23 mouse cellular contexts compared by ENCODE assay signal in the genomic region with DNA sequence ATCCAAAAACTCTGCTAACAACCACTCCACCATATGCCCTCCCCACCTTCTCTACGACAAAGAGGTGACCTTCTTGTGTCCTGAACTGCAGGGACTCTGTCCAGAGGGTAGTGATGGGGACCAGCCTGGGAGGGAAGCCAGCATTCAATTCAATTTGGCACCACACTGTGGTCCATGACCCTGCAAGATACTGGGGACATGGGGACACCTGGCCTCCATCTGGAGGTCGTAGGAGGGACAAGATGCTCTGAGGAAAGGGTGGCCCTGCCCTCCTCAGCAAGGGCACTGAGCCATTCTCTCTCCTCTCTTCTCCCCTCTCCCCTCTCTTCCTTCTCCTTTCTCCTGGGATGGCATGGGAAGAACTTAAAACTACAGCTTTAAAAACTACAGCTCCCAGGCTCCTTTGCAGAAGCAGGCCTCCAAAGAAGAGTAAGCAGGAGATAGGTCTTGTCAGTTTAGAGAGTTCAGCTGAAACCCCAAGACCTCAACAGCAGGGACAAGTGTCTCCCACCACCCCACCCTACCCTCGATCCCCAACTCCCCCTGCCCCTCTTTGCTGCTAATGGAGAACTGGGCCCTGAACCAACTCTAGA. TPM values are rescaled to one million over a fixed set of nuclear protein-coding genes. Genes with fewer than 3 reads are reported as not detected.
DNase-seq lines count a peak whose midpoint lies in the region; ATAC-seq and TF ChIP-seq lines count a peak whose summit lies in the region.
"Had no signal": no experiment of that assay in that cellular context is flagged by ENCODE, and none has a peak within 500 bp of the region (broad histone marks: within the 10 kb centered on the region; RNA-seq: fewer than 3 reads in every experiment).

No protein-coding gene starts in this region.

- peak; percentile 45 to 60 for DNase-seq in cerebellum, adult 2 months
- DNase-seq in heart, postnatal 36 days: no peak
- no peak for DNase-seq in CH12.LX (ENCODE audit: extremely low read depth)
- peak; percentile 53 to 59 for DNase-seq in cerebellum, postnatal 10 days
- DNase-seq in urinary bladder, postnatal 4 days (ENCODE audit: low spot score in 2 of 2): no peak
- no peak for DNase-seq in ovary, postnatal 36 days (ENCODE audit: low spot score)
- DNase-seq: embryo, embryonic 11 days; gastrocnemius, postnatal 36 days; kidney, adult 11 months; liver, embryonic 13.5 days; right cerebral cortex, adult 18-20 months; thymus, postnatal 4 days had no signal

- WGBS in cerebellum, adult 2 months: 40% methylated on average over 3 of the region's 3 CpGs
- 61% methylated on average over 3 of the region's 3 CpGs for WGBS in heart, embryonic 16.5 days

- H3K27ac ChIP-seq in cerebellum, adult 2 months (ENCODE audit: insufficient read depth, low read length): peak overlapping the region; percentile 17
- peak overlapping the region; percentile 89 for H3K27ac ChIP-seq in heart, embryonic 16.5 days (ENCODE audit: low read length)
- H3K27ac ChIP-seq in CH12.LX (ENCODE audit: insufficient read depth, low read depth): no peak overlapping the region
- H3K27ac ChIP-seq: forebrain, embryonic 15.5 days; hindbrain, embryonic 15.5 days; limb, embryonic 13.5 days; liver, embryonic 13.5 days; lung, embryonic 15.5 days; macrophage; midbrain, embryonic 10.5 days; neural tube, embryonic 12.5 days had no signal

- TF ChIP-seq RAD21 in CH12.LX (IDR thresholded peaks at IDR 0.05; ENCODE audit: low read depth, low read length): no peak

- no peak for TF ChIP-seq CTCF in cerebellum, adult 2 months (IDR thresholded peaks at IDR 0.05; ENCODE audit: borderline replicate concordance, insufficient read depth, low read depth, low read length)
- TF ChIP-seq CTCF in CH12.LX (conservative IDR thresholded peaks at IDR 0.05 in 1 of 2, IDR thresholded peaks at IDR 0.05 in 1 of 2; ENCODE audit: low read depth in 2 of 2, low read length in 2 of 2): no peak

- ATAC-seq in cerebellum, adult (ENCODE audit: insufficient number of reproducible peaks, low FRiP score, low TSS enrichment): no peak; the same call in 1 of the 2 replicates
- ATAC-seq in heart, embryonic 16.5 days (replicated peaks; ENCODE audit: extremely low read depth, insufficient read depth, low FRiP score): no peak
- ATAC-seq: forebrain, embryonic 15.5 days had no signal

- TF ChIP-seq POLR2A in cerebellum, adult 2 months (IDR thresholded peaks at IDR 0.05; ENCODE audit: borderline replicate concordance, insufficient read depth, low read length): no peak
- TF ChIP-seq POLR2A in CH12.LX (IDR thresholded peaks at IDR 0.05; ENCODE audit: low read depth, low read length): no peak

- no peak overlapping the region for H3K9ac ChIP-seq in heart, embryonic 16.5 days (ENCODE audit: low read length)
- H3K9ac ChIP-seq in CH12.LX (ENCODE audit: insufficient read depth, low read depth): no peak overlapping the region
- H3K9ac ChIP-seq: forebrain, embryonic 15.5 days; hindbrain, embryonic 15.5 days; limb, embryonic 13.5 days; liver, embryonic 13.5 days; lung, embryonic 15.5 days; neural tube, embryonic 12.5 days had no signal

- TF ChIP-seq EP300 in CH12.LX (IDR thresholded peaks at IDR 0.05; ENCODE audit: low read length): no peak

- no peaks in the 10 kb centered on the region for H3K27me3 ChIP-seq in cerebellum, adult 2 months (ENCODE audit: control insufficient read depth, insufficient read depth, low read length)
- H3K27me3 ChIP-seq in heart, embryonic 16.5 days (ENCODE audit: control insufficient read depth, insufficient read depth, low read length): no peaks in the 10 kb centered on the region
- no peaks in the 10 kb centered on the region for H3K27me3 ChIP-seq in CH12.LX (replicated peaks)
- H3K27me3 ChIP-seq: forebrain, embryonic 15.5 days; lung, embryonic 15.5 days; neural tube, embryonic 12.5 days had no signal

- H3K4me2 ChIP-seq in heart, embryonic 16.5 days (ENCODE audit: low read depth, low read length): no peak overlapping the region
- H3K4me2 ChIP-seq in CH12.LX (ENCODE audit: insufficient read depth, low read depth, poor library complexity, severe bottlenecking): no peak overlapping the region
- H3K4me2 ChIP-seq: forebrain, embryonic 15.5 days; hindbrain, embryonic 15.5 days; limb, embryonic 13.5 days; lung, embryonic 15.5 days; neural tube, embryonic 12.5 days had no signal

- H3K79me2 ChIP-seq in CH12.LX (replicated peaks; ENCODE audit: control insufficient read depth, extremely low read depth, insufficient read depth, poor library complexity, severe bottlenecking): no peaks in the 10 kb centered on the region

- peaks cover 26% of the 10 kb centered on the region for H3K4me1 ChIP-seq in cerebellum, adult 2 months (ENCODE audit: control insufficient read depth, insufficient read depth, low read length)
- H3K4me1 ChIP-seq in heart, embryonic 16.5 days (ENCODE audit: control insufficient read depth, insufficient read depth, low read length): peaks cover 32% of the 10 kb centered on the region
- peaks cover 5 to 11% of the 10 kb centered on the region in 2 experiments for H3K4me1 ChIP-seq in CH12.LX (ENCODE audit: control insufficient read depth in 1 of 2, insufficient read depth in 2 of 2)

- dilution Hi-C loops in CH12.LX (cut with MboI; ENCODE audit: extremely low pct_ligation_motif_present, extremely low pct_unique_long_range_greater_than_20kb, low sequenced_read_pairs): no loop called here

- in situ Hi-C loops in CH12.LX (cut with MboI; ENCODE audit: low pct_ligation_motif_present, low pct_unique_long_range_greater_than_20kb, low sequenced_read_pairs): loop anchor here (25.0 kb wide), 2 partner anchors 127 to 502 kb away; a partner anchor contains a TSS

- no peaks in the 10 kb centered on the region for H3K36me3 ChIP-seq in heart, embryonic 16.5 days (ENCODE audit: control insufficient read depth, insufficient read depth)
- no peaks in the 10 kb centered on the region for H3K36me3 ChIP-seq in CH12.LX (replicated peaks in 1 of 2; ENCODE audit: control insufficient read depth in 1 of 2, insufficient read depth in 1 of 2, low read length in 1 of 2)
- H3K36me3 ChIP-seq: forebrain, embryonic 15.5 days; hindbrain, embryonic 15.5 days; limb, embryonic 13.5 days; liver, embryonic 13.5 days; lung, embryonic 15.5 days; midbrain, embryonic 10.5 days; neural tube, embryonic 12.5 days had no signal

- H3K4me3 ChIP-seq in cerebellum, adult 2 months (replicated peaks; ENCODE audit: insufficient read depth, low read depth, low read length): no peak overlapping the region
- H3K4me3 ChIP-seq in heart, embryonic 16.5 days (ENCODE audit: low read length): no peak overlapping the region
- H3K4me3 ChIP-seq in CH12.LX (replicated peaks in 1 of 3; ENCODE audit: low read depth in 2 of 3, low read length in 2 of 3, poor library complexity in 1 of 3): no peak overlapping the region
- H3K4me3 ChIP-seq: forebrain, embryonic 15.5 days; hindbrain, embryonic 15.5 days; limb, embryonic 13.5 days; liver, embryonic 13.5 days; lung, embryonic 15.5 days; midbrain, embryonic 10.5 days; neural tube, embryonic 12.5 days had no signal

- intact Hi-C loops in heart, postnatal 36 days (cut with DNase I): no loop called here

- no peaks in the 10 kb centered on the region for H3K9me3 ChIP-seq in heart, embryonic 16.5 days (replicated peaks; ENCODE audit: control insufficient read depth, low read length)
- H3K9me3 ChIP-seq in CH12.LX (replicated peaks; ENCODE audit: low read length): no peaks in the 10 kb centered on the region
- H3K9me3 ChIP-seq: forebrain, embryonic 15.5 days; hindbrain, embryonic 15.5 days; limb, embryonic 13.5 days; liver, embryonic 13.5 days; lung, embryonic 15.5 days; midbrain, embryonic 10.5 days; neural tube, embryonic 12.5 days had no signal

TF ChIP-seq in CH12.LX, 34 proteins besides CTCF, POLR2A, EP300 and RAD21:
- TF ChIP-seq MYC (IDR thresholded peaks at IDR 0.05; ENCODE audit: low read depth, low read length): no peak
- peak; percentile 45 for TF ChIP-seq HCFC1 (IDR thresholded peaks at IDR 0.05; ENCODE audit: low read depth, low read length)

RNA-seq across cellular contexts. Expression of a gene that starts 5.2 kb away (rescaled TPM):
- polyA plus RNA-seq in cerebellum, adult 2 months (2012; rRNA removed): 9.3 and 11.9 TPM in 2 replicates
- 0.12 and 0.56 TPM in 2 replicates for polyA plus RNA-seq in heart, embryonic 16.5 days (2015; fragmentation: Nextera tagmentation; extraction: Ambion mirVana)
- not detected for total RNA-seq in heart, postnatal 36 days (2021)
- total RNA-seq in CH12.LX (2012; rRNA removed) (0.47 and 0.59 TPM in 2 replicates), CH12.LX (2014; rRNA removed) (0.39 TPM in 1 of 2 replicates, not detected in the other)
- 0.70 and 0.94 TPM in 2 replicates for polyA plus RNA-seq in CH12.LX (2012; ENCODE audit: insufficient read length, low read depth)
- total RNA-seq: gastrocnemius, postnatal 36 days had no signal
- polyA plus RNA-seq: forebrain, embryonic 15.5 days; hindbrain, embryonic 15.5 days; kidney, embryonic 16.5 days; large intestine, adult 2 months; limb, embryonic 13.5 days; lung, embryonic 15.5 days; midbrain, embryonic 10.5 days; neural tube, embryonic 12.5 days had no signal

RNA-seq across cellular contexts. Expression of a gene that starts 22.7 kb away (rescaled TPM):
- 410 and 458 TPM in 2 replicates for polyA plus RNA-seq in cerebellum, adult 2 months (2012; rRNA removed)
- polyA plus RNA-seq in heart, embryonic 16.5 days (2015; fragmentation: Nextera tagmentation; extraction: Ambion mirVana): 237 and 248 TPM in 2 replicates
- 100 to 1,000 TPM; 118 to 125 TPM for total RNA-seq in heart, postnatal 36 days (2021)
- total RNA-seq in CH12.LX (2012; rRNA removed) (191 and 234 TPM in 2 replicates), CH12.LX (2014; rRNA removed) (401 and 406 TPM in 2 replicates)
- 358 and 375 TPM in 2 replicates for polyA plus RNA-seq in CH12.LX (2012; ENCODE audit: insufficient read length, low read depth)

RNA-seq across cellular contexts. Expression of a gene that starts 34.6 kb away (rescaled TPM):
- polyA plus RNA-seq in cerebellum, adult 2 months (2012; rRNA removed): 0.92 and 1.6 TPM in 2 replicates
- polyA plus RNA-seq in heart, embryonic 16.5 days (2015; fragmentation: Nextera tagmentation; extraction: Ambion mirVana): 7,978 and 9,755 TPM in 2 replicates
- over 10,000 TPM; 18,107 to 20,333 TPM for total RNA-seq in heart, postnatal 36 days (2021)
- total RNA-seq in CH12.LX (2012; rRNA removed) (not detected in 2 replicates), CH12.LX (2014; rRNA removed) (not detected in 2 replicates)
- not detected in 2 replicates for polyA plus RNA-seq in CH12.LX (2012; ENCODE audit: insufficient read length, low read depth)
- polyA plus RNA-seq: macrophage had no signal

Comparison
In these comparisons a context has a peak if more than half of its experiments do, and no peak if none do; other contexts are left out.
1. DNase-seq: peak in cerebellum, adult 2 months (2 of 2) and cerebellum, postnatal 10 days (2 of 2); none in heart, postnatal 36 days (0 of 2), CH12.LX (single experiment), urinary bladder, postnatal 4 days (0 of 2) and ovary, postnatal 36 days (single experiment).
2. RNA of a gene that starts 34.6 kb away (polyA plus RNA-seq): 7,978 to 9,755 TPM in heart, embryonic 16.5 days; 0.92 to 1.6 TPM in cerebellum, adult 2 months and not detected in CH12.LX; every median in the first group is over 1,000 times any median in the second.